Mouse (Mus musculus) B cell, adult 62 days (primary cell): Measurements from ENCODE around the gene Foxn1. TPM values are rescaled to one million over a fixed set of nuclear protein-coding genes. Genes with fewer than 3 reads are reported as not detected.

Source experiments
- total RNA-seq: library from RNA; stranded (reverse); gene quantifications from 4 replicates; pipeline ENCODE4 v1.2.4, GENCODE M21; 2023

Foxn1 gene
- total RNA-seq = not detected in 4 replicates

DNA sequence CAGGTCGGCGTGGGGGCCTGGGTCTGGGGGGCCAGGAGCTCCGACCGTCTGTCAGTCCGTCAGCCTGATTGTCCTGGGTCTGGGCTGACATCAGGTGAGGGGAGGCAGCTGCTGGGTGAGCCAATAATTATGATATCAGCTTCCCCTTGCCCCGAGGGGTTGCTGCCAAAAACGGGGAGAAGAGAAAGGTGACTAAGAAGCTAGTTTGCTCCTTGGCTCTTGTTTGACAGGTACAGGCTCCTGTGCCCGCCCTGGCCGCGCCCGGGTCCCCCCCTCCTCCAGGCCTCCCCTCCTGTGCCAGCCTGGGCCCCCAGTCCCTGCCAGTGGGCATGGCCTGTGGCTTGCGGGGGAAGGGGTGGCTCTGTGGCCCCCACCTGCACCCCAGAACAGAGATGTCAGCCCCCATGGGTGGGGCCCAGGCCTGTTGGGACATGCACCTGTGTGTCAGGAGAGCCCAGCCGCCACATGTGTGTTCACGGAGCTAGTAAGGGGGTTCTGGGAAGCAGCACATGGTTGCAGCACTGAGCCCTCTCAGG, at the start of gene Foxn1:
Gene Foxn1 (minus strand): TSS at position 51 of the 536 bp plus-strand sequence.

DNA sequence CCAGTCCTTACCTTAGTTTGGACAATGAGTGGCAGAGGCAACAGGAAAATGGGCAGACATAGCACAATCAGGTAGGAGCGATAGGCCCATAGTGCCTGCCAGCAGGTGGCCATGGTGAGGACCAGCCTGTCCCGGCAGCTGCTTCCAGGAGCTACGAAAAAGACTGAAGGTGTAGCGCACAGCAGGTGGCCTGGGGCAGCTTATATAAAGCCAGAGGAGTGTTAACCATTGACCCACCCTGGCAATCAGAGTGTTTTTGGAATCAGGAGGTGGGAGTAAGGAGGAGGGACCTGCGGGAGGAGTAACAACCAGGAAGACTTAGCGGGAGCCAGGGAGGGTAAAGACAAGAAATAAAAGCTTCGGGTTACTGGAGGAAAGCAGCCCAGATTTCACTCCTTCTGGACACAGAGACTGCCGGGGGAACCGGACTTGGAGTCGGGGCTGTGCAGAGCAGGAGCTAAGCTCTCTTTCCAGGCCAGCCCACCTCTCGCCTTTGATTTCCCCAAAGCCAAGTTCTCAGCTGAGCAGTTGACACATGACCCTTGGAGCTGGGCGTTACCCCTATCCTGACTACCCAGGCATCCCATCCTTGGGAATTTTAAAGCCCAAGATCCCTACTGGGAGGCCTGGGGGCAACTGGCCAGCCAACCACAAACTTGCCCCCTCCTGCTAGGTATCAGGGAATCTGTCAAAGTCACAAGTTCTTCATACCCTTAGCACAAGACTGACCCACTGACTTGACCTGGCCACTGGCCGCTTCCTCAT, 35.9 kb upstream of the Foxn1 start, which contains the start of gene Slc13a2:
Gene Slc13a2 (minus strand): TSS at position 163 of the 765 bp plus-strand sequence.

DNA sequence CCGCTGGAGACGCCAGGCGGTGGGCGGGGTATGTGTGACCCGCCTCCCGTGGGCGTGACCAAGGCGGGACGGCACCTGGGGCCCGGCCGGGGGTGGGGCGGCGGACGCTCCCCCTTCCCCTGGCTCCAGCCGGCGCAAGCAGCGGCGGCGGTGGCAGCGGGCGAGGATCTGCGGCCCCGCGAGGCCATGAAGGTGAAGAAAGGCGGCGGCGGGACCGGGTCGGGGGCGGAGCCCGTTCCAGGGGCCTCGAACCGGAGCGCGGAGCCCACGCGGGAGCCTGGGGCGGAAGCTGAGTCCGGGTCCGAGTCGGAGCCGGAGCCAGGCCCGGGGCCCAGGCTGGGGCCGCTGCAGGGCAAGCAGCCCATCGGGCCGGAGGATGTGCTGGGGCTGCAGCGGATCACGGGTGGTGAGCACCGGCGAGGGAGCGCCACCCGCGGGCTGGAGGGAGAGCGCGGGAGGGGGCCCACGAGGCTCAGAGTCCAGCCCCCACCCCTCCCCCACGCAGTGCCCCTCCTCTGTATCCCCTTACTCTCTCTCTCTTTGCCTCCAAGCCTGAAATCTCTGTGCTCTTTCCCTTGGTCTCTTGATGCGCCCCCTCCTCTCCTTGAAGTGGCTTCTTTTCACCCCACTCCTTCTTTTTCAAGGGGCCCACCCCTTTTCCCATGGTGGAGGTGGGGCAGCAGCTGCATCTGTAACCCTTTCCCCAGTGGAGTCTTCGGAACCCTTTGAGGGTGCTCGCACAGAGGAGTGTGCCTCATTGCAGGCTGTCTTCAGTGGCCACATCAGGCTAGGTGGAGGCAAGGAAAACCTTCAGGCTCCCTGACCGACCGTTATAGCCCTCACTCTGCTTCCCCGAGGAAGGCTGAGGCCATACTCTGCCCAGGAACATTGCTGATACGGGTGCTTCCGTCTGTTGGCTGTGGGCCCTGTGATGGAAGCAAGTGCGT, 42.7 kb downstream of the Foxn1 start, which contains the start of gene Unc119:
Gene Unc119 (plus strand): TSS at position 102 of the 947 bp plus-strand sequence.

DNA sequence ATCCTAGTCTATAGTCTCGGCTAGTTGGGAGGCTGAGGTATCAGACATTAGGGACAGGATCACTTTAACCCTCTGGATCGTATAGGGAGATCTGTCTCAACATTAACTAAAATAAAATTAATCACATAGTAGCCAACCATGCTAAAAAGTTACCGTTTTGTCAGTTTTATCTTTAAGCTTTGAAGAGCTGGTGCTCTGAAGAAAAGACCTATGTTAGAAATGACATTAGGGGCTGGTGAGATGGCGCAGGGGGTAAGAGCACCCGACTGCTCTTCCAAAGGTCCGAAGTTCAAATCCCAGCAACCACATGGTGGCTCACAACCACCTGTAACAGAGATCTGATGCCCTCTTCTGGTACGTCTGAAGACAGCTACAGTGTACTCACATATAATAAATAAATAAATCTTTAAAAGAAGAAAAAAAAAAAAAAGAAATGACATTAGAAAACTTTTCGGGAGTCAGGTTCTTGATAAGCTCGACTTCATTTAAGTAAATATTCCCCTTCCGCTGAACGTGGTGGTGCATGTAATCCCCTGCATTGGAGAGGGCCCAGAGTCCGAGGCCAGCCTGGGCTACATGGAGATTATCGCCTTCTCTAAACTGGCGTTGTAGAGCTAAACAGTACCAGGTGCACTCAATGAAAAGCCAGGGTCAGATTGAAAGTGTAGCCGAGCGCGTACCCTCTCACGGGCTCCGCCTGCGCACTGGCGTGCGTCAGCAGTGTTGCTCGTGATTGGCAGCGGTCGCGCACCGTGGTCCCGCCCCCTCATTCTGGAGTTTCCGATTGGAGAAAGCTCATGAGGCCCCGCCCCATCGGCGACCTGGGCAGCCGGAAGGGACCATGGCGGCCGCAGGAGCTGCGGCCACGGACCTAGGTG, 58.5 kb downstream of the Foxn1 start, which contains the start of gene Pigs:
Gene Pigs (plus strand): TSS at position 782 of the 878 bp plus-strand sequence.

DNA sequence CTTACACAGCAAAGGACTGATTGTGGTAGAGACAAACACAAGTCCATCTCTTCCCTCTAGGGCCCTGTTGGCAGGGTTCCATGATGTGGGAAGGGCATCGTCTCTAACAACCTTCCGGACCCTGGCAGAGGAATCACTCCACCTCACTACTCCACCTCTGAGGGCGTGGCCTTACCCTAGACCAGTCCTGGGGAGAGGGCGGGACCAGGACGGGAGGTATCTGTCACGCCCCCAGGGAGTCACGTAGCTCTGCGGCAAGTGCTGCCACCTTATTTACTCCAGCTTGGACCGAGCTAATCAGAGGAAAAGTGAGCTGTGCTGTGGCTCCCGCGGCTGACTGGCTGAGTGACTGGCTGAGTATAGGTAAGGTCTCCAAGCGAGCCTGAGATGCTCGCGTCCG, 63.5 kb downstream of the Foxn1 start, which contains the start of gene Aldoc:
Gene Aldoc (plus strand): TSS at position 109 of the 400 bp plus-strand sequence.

Other genes starting within 250 kb of the Foxn1 start
- gene Traf4, start 221.0 kb downstream of the Foxn1 start, total RNA-seq = 50.8 to 67.2 TPM (median 56.4 TPM) in 4 replicates
- gene Nek8, start 209.9 kb downstream of the Foxn1 start, total RNA-seq = 16.5 to 22.9 TPM (median 19.9 TPM) in 4 replicates
- 2.1 to 5.5 TPM (median 4.1 TPM) in 4 replicates for gene Tlcd1, start 209.8 kb downstream of the Foxn1 start, total RNA-seq
- gene Rpl23a, start 203.0 kb downstream of the Foxn1 start, total RNA-seq = 2,528 to 2,656 TPM (median 2,571 TPM) in 4 replicates
- gene Rab34, start 198.1 kb downstream of the Foxn1 start, total RNA-seq = 0.81 to 1.8 TPM (median 1.6 TPM) in 3 of 4 replicates, not detected in the other
- 0.63 TPM in 1 of 4 replicates, not detected in the others for gene Proca1, start 193.2 kb downstream of the Foxn1 start, total RNA-seq
- gene Sdf2, start 140.8 kb downstream of the Foxn1 start, total RNA-seq = 54.3 to 61.5 TPM (median 58.9 TPM) in 4 replicates
- gene Supt6, start 140.6 kb downstream of the Foxn1 start, total RNA-seq = 74.7 to 76.9 TPM (median 76.1 TPM) in 4 replicates
- 115 to 122 TPM (median 118 TPM) in 4 replicates for gene 2610507B11Rik, start 124.8 kb downstream of the Foxn1 start, total RNA-seq
- gene BC030499, start 95.7 kb downstream of the Foxn1 start, total RNA-seq = 1.2 to 3.9 TPM (median 2.8 TPM) in 4 replicates
- gene Spag5, start 85.0 kb downstream of the Foxn1 start, total RNA-seq = 2.2 to 7.1 TPM (median 5.1 TPM) in 4 replicates
- gene Aldoc, start 63.6 kb downstream of the Foxn1 start, total RNA-seq = 29.4 to 37.0 TPM (median 32.5 TPM) in 4 replicates
- 53.5 to 55.3 TPM (median 54.2 TPM) in 4 replicates for gene Pigs, start 58.1 kb downstream of the Foxn1 start, total RNA-seq
- gene Unc119, start 43.1 kb downstream of the Foxn1 start, total RNA-seq = 50.8 to 68.8 TPM (median 61.6 TPM) in 4 replicates
- gene Slc13a2, start 35.7 kb upstream of the Foxn1 start, total RNA-seq = not detected in 4 replicates
- 0.48 to 1.8 TPM (median 0.79 TPM) in 4 replicates for gene Slc46a1, start 79.1 kb upstream of the Foxn1 start, total RNA-seq
- 1.8 to 3.0 TPM (median 1.8 TPM) in 4 replicates for gene Sarm1, start 111.2 kb upstream of the Foxn1 start, total RNA-seq
- not detected in 4 replicates for gene Vtn, start 112.5 kb upstream of the Foxn1 start, total RNA-seq
- not detected in 4 replicates for gene Sebox, start 116.9 kb upstream of the Foxn1 start, total RNA-seq
- gene Tmem199, start 125.6 kb upstream of the Foxn1 start, total RNA-seq = 32.6 to 37.1 TPM (median 35.7 TPM) in 4 replicates
- gene Poldip2, start 125.6 kb upstream of the Foxn1 start, total RNA-seq = 35.9 to 39.9 TPM (median 37.7 TPM) in 4 replicates
- 15.5 to 17.8 TPM (median 16.7 TPM) in 4 replicates for gene Tnfaip1, start 149.8 kb upstream of the Foxn1 start, total RNA-seq
- gene Ift20, start 149.8 kb upstream of the Foxn1 start, total RNA-seq = 21.9 to 36.4 TPM (median 30.8 TPM) in 4 replicates
- gene Tmem97, start 164.2 kb upstream of the Foxn1 start, total RNA-seq = 3.9 to 7.7 TPM (median 4.4 TPM) in 4 replicates